Mouse (Mus musculus) lung, postnatal 4 days (tissue): ENCODE data around the gene Thsd4.

Source experiments
- DNase-seq, 2 experiments: peaks; one replicate each; pipeline ENCODE4 v3.0.0; 2021

Gene Thsd4

GRCm38 (mm10) chr9:60454406-60455076, 67.3 kb downstream of the Thsd4 start:
- DNase-seq: no peak

GRCm38 (mm10) chr9:60449498-60449897, 72.3 kb downstream of the Thsd4 start:
- DNase-seq: no peak

GRCm38 (mm10) chr9:60445821-60446220, 76.0 kb downstream of the Thsd4 start:
- DNase-seq: peak; percentile 58 to 59

GRCm38 (mm10) chr9:60441274-60441902, 80.5 kb downstream of the Thsd4 start:
- no peak for DNase-seq

GRCm38 (mm10) chr9:60440506-60440905, 81.3 kb downstream of the Thsd4 start:
- no peak for DNase-seq

- no peak for DNase-seq
Measured at GRCm38 (mm10) chr9:60436246-60436645, 85.6 kb downstream of the Thsd4 start.

GRCm38 (mm10) chr9:60434093-60434492, 87.8 kb downstream of the Thsd4 start:
- DNase-seq: no peak

GRCm38 (mm10) chr9:60431924-60432323, 89.9 kb downstream of the Thsd4 start:
- DNase-seq: no peak

GRCm38 (mm10) chr9:60430017-60430416, 91.8 kb downstream of the Thsd4 start:
- no peak for DNase-seq

GRCm38 (mm10) chr9:60414076-60414755, 107.6 kb downstream of the Thsd4 start:
- no peak for DNase-seq

GRCm38 (mm10) chr9:60410872-60411635, 110.8 kb downstream of the Thsd4 start:
- DNase-seq: no peak

GRCm38 (mm10) chr9:60407374-60407773, 114.5 kb downstream of the Thsd4 start:
- DNase-seq: no peak

GRCm38 (mm10) chr9:60405777-60406176, 116.1 kb downstream of the Thsd4 start:
- DNase-seq: no peak

GRCm38 (mm10) chr9:60402681-60403080, 119.2 kb downstream of the Thsd4 start:
- DNase-seq: no peak

GRCm38 (mm10) chr9:60400001-60400400, 121.8 kb downstream of the Thsd4 start:
- DNase-seq: no peak

- no peak for DNase-seq
Measured at GRCm38 (mm10) chr9:60398073-60398472, 123.8 kb downstream of the Thsd4 start.

GRCm38 (mm10) chr9:60396096-60396495, 125.8 kb downstream of the Thsd4 start:
- DNase-seq: no peak

- DNase-seq: no peak
Measured at GRCm38 (mm10) chr9:60392916-60393315, 128.9 kb downstream of the Thsd4 start.

- DNase-seq: no peak
Measured at GRCm38 (mm10) chr9:60384751-60385150, 137.1 kb downstream of the Thsd4 start.

GRCm38 (mm10) chr9:60382941-60383340, 138.9 kb downstream of the Thsd4 start:
- DNase-seq: no peak

- no peak for DNase-seq
Measured at GRCm38 (mm10) chr9:60382526-60382925, 139.3 kb downstream of the Thsd4 start.

GRCm38 (mm10) chr9:60381010-60381409, 140.8 kb downstream of the Thsd4 start:
- no peak for DNase-seq

- DNase-seq: no peak
Measured at GRCm38 (mm10) chr9:60380550-60380949, 141.3 kb downstream of the Thsd4 start.
